Mouse (Mus musculus) heart, postnatal 14 days (tissue): ENCODE measurements around the gene Hoxb13. TPM values are rescaled to one million over a fixed set of nuclear protein-coding genes. Genes with fewer than 3 reads are reported as not detected.

Experiments
- DNase-seq, 2 experiments: peaks; one replicate each; pipeline ENCODE4 v3.0.0; 2021 to 2022
- intact Hi-C: fragments of 180-260 bp; cut with DNase I; formaldehyde crosslinking; loops from one replicate; pipeline ENCODE4 v1.15.1; 2025
- total RNA-seq, 2 experiments: library from RNA; stranded (reverse); gene quantifications; 2 replicates each; pipeline ENCODE4 v1.2.3; 2021

The Hoxb13 gene
- total RNA-seq, 2 experiments from 2014 or later = not detected

- no peak for DNase-seq
- intact Hi-C loops = no loop called here
Measured at GRCm38 (mm10) chr11:96184233-96184632, 9.9 kb upstream of the Hoxb13 start.

- DNase-seq = no peak
- intact Hi-C loops = no loop called here
Measured at GRCm38 (mm10) chr11:96187321-96187720, 6.8 kb upstream of the Hoxb13 start.

- no peak for DNase-seq
- intact Hi-C loops = no loop called here
Measured at GRCm38 (mm10) chr11:96189810-96190522, 4.2 kb upstream of the Hoxb13 start.

- DNase-seq = no peak
- intact Hi-C loops = no loop called here
Measured at GRCm38 (mm10) chr11:96191132-96191531, 3.0 kb upstream of the Hoxb13 start.

- no peak for DNase-seq
- intact Hi-C loops = no loop called here
Measured at GRCm38 (mm10) chr11:96194401-96194710, 240 bp downstream of the Hoxb13 start.

- intact Hi-C loops = no loop called here
- no peak for DNase-seq
Measured at GRCm38 (mm10) chr11:96194961-96195640, 985 bp downstream of the Hoxb13 start.

DNA sequence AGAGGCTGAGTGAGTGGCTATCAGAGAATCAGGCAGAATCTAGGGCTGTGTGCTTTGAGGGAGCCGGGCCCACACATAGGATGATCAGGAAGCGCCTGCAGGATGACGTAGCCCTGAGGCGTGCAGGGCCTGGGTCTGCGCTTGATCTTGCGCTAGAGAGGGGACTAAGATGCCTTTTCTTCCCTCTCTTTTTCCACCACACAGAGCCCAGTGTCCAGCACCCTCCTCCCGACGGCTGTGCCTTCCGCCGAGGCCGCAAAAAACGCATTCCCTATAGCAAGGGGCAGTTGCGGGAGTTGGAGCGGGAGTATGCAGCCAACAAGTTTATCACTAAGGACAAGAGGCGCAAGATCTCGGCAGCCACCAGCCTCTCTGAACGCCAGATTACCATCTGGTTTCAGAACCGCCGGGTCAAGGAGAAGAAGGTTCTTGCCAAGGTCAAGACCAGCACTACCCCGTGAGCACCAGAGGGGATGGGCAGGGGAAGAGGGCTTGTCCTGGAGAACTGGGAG lies 1.7 kb downstream of the Hoxb13 start:
- intact Hi-C loops = no loop called here
- DNase-seq = no peak

DNA sequence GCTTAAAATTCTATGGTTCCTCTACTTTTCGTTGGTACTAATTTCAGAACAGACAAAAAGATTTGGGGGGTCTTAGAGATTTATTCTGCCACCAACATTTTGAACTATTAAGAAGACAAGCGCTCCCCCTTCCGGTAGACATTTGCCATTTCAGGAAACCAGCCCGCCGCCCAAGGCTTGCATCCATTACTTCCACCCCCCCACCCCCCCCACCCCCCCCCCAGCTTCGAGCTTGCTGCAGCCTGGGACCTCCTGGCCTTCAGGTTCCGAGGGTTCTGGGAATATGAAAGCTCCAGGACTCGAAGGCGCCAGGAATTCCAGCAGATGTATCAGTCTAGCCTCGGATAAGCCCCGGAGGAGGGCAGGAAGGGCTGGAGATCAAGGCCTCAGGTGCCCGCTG lies 4.5 kb downstream of the Hoxb13 start:
- peak; percentile 32 to 54 for DNase-seq
- intact Hi-C loops = no loop called here

- intact Hi-C loops = loop anchor here (5.0 kb wide), 2 partner anchors 78 to 192 kb away; partner anchors contain the start of gene Igf2bp1
- DNase-seq = no peak
Measured at GRCm38 (mm10) chr11:96199181-96200086, 5.3 kb downstream of the Hoxb13 start.

DNA sequence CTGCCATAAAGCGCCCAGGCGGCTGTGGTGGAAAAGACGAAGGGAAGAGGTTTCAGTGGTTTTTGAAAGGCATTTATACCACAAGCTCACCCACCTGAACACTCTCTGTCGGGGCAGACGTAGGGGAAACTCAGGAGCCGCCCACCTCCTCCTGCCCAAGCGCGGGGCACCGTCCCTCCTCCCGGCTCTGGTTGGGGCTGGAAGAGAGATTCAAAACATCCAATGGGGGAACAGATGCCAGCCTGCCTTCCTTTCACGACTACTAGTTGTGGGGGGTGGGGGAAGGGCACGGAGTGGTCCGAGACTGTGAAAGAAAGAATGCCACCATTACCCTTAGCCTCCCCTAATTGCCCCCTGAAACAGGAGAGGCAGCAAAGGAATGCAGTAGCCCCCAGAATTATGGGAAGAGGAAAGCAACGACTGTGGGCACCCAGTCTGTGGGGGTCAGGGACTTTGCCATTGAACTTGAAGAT lies 6.1 kb downstream of the Hoxb13 start:
- DNase-seq = no peak
- intact Hi-C loops = loop anchor here (5.0 kb wide), 2 partner anchors 77 to 193 kb away; partner anchors contain the start of gene Igf2bp1

DNA sequence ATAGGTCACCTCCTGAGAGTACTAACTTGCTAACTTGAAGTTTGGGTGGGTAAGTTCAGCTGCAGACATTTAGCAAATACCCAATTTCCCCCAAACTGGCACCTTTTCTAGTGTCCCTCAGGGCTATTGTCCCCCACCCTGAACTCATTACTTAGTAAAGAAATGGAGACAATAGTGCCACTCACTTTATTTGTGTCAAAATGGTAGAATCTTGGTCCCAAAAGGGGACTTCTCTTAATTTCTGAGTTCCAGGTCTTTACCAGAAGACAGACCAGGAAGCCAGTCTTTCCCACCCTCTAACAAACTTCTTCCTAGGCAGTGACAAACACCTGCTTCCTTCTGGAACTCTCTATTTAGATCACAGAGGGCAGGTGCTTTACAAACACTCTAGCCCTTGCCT lies 7.6 kb downstream of the Hoxb13 start:
- intact Hi-C loops = loop anchor here (5.0 kb wide), 2 partner anchors 76 to 194 kb away; partner anchors contain the start of gene Igf2bp1

GRCm38 (mm10) chr11:96202401-96203081 lies 8.4 kb downstream of the Hoxb13 start:
- no peak for DNase-seq
- intact Hi-C loops = loop anchor here (5.0 kb wide), 2 partner anchors 75 to 195 kb away; partner anchors contain the start of gene Igf2bp1

More for the DNA sequence above, 7.6 kb downstream of the Hoxb13 start:
- no peak for DNase-seq

DNA sequence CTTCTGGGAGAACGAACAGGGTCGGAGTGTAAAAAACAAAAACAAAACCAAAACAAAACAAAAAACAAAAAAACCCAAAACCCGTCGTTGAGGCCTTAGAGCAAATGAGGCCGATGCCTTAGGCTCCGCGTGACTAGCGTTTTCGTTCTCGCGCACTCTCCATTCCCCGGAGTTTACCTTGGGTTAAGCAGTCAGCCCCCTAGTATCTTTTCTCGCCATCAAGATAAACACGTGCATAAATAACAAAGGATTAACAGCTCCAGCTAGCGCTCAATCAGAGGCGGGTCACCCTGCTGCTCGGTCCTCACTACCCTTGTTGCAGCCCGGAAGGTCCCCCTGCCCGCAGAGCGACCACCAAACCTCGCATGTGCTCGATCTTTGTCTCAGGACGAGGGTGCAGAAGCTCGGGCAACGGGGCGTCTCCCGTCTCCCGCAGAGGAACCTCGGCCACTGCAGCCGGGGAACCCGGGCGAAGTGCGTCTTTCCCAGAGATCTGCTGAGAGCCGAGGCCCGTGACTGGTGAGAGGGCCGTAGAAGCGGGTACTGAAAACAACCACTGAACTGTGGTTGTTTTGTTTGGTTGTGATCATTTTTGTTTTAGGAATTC lies 9.2 kb downstream of the Hoxb13 start:
- DNase-seq = no peak
- intact Hi-C loops = loop anchor here (5.0 kb wide), 2 partner anchors 74 to 196 kb away; partner anchors contain the start of gene Igf2bp1

- intact Hi-C loops = loop anchor here (5.0 kb wide), 2 partner anchors 74 to 196 kb away; partner anchors contain the start of gene Igf2bp1
- DNase-seq = no peak
Measured at GRCm38 (mm10) chr11:96203789-96204186, 9.7 kb downstream of the Hoxb13 start.

DNA sequence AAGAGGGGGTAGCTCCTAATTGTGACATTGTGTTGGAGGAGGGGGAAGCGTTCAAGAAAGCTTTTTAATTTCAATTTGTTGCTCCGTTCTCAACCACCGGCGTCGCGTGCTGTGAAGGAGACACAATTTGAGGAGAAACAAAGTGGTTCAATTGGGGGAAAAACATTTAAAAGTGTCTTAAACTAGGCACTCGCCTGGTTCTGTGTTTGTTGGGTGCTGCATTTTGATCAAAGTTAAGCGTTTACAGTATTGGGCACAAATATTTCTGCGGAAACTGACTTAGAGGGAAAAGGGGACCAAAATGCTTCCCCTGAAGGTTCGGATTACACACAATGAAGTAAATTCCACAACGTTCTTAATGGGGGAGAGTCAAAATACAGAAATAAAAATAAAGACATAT lies 10.2 kb downstream of the Hoxb13 start:
- DNase-seq = no peak
- intact Hi-C loops = loop anchor here (5.0 kb wide), 2 partner anchors 73 to 197 kb away; partner anchors contain the start of gene Igf2bp1

DNA sequence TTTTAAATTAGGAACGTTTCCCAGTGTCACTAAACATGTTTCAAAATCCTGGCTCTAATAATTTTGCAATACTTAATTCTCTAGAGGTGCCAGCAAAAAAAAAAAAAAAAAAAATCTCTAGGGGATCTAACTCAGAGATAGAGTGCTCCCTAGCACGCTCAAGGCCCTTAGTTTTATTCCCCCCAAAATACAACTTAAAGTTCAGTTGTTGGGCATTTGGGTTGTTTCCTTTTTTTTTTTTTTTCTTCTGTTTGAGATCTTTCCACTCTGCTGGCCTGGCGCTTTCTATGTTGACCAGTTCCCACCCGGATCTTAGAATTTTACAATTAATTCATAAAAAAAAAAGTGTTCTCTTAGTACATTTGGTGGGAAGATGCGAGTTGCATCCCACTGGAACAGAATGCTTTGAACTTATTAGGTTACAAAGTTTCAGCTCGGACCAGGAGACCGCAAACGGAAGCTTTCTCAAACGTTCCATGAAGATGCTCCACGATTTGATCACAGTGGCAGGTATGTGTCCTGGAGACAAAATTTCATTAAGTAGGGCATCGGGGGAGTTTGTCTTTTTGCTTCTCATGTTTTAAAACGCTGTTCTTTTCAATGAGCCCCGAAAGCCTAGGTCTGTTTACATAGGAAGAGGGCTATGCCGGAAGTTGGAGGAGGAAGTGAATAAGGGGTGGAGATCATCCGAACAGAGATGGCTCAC lies 11.5 kb downstream of the Hoxb13 start:
- intact Hi-C loops = no loop called here
- DNase-seq = no peak

DNA sequence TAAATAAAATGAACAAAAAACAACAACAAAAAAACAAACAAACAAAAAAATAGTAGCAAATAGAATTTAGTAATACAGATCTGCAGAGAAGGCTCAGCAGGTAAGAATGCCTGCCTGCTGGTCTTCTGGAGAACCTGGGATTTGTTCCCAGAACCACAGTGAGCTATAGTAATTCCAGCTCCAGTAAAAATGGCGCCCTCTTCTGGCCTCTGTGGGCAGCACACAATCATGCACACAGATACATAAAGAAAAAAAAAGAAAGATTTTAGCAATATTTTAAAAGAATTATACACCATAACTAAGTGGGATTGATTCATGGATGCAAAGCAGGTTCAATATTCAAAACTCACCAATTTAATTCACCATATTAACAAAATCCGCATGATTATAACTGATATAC lies 29.7 kb downstream of the Hoxb13 start:
- intact Hi-C loops = no loop called here
- DNase-seq = no peak

DNA sequence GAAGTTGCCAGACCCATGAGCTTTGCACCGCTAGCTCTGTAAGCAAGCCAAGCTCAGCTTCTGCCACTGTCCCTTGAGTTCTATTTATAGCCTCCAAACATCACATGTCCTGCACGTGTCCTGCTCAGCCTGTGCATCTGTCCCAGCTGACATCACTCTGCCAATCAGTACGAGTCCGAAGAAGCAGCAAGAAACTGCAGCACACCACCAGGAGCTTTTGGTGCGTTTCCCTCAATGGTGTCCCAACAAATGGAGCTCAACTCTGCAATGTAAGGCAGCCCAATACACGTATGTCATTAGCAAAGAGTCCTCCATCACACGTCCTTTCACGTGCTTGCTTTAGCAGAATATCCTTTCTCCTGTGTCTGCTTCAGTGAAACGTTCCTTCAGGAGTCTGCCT lies 33.6 kb downstream of the Hoxb13 start:
- intact Hi-C loops = no loop called here

GRCm38 (mm10) chr11:96234906-96235305 lies 40.8 kb downstream of the Hoxb13 start:
- intact Hi-C loops = loop anchor here (1.0 kb wide), 2 partner anchors 90 to 142 kb away; no protein-coding TSS in a partner anchor
- DNase-seq = peak; percentile 55 to 73

More for the DNA sequence above, 33.6 kb downstream of the Hoxb13 start:
- no peak for DNase-seq
